Mouse (Mus musculus): ENCODE measurements around the gene Gls2. TPM values are rescaled to one million over a fixed set of nuclear protein-coding genes. Genes with fewer than 3 reads are reported as not detected.
A peak's percentile ranks its signal among the peaks of the same experiment; 100 is the strongest.

Gls2 gene
- total RNA-seq, 2 experiments from 2014 or later = 20.1 to 21.0 TPM

DNA sequence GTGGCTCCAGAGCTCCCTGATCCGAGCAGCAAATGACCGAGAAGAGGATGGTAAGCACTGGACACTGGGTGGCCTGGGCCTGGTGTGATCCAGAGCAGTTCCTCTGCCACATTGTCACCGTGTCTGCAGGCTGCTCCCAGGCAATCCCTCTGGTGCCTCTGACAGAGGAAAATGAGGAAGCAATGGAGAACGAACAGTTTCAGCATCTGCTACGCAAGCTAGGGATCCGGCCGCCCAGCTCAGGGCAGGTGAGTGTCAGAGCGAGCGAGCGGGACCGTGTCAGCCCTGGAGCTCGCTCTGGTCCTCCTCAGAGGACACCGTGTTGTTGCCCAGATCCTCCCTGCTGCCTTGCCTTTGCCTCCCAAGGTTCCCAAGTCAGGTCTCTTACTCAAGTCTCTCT, 56.3 kb downstream of the Gls2 start:
- no peak for DNase-seq (ENCODE audit: low spot score in 2 of 2)
- H3K27ac ChIP-seq = no peak overlapping the region
- H3K4me3 ChIP-seq = no peak overlapping the region
- TF ChIP-seq CTCF (conservative IDR thresholded peaks at IDR 0.05) = no peak

DNA sequence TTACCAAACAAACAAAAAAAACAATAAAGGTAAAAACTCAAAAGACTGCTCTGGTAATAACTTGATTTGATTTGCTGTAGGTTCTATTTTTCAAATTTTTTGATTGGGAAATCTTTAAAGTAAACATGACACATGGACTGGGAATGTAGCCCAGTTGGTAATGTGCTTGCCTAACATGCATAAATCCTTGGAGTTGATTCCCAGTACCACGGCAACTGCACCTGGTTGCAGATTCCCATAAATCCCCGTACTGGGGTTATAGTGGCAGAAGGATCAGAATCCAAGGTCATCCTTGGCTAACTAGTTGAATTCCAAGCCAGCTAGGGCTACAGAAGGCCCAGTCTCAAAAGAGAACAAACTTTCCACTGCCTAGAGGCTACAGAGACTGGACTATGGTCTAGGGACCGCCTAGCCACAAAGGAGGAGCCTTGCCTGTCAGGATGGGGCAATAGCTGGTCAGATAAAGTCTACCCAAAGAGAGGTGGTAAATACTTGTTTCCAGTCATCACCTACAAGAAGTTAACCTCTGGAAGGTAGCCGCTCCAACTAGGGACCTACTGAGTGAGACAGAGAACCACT, 59.5 kb downstream of the Gls2 start, which contains the start of gene Apon:
Gene Apon, plus strand, starts transcription at position 420 of the 579 bp plus-strand sequence.
- Histone ChIP-seq H3K27ac (no peak within 1 kb of the TSS), H3K4me3 (no peak within 1 kb of the TSS)
- no peak for TF ChIP-seq CTCF (conservative IDR thresholded peaks at IDR 0.05)
- DNase-seq (ENCODE audit: low spot score in 2 of 2) = no peak

DNA sequence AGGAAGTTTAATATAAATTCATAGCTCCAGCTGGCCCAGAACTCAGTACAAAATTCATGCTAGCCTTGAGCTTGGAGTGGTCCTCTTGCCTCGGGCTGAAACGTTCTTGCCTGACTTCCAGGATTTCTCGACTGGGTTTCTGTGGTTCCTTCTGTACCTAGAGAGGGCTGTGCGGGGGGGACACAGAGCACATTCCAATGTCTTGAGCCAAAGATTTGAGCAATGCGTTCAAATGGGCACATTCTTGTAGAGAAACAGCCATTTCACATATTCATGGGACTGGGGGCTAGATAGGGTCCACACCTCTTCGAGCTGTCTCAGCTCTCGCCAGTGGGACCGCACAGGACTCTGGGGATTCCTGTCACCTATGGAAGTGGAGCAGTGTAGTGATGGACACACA, 61.7 kb downstream of the Gls2 start:
- DNase-seq (ENCODE audit: low spot score in 2 of 2) = no peak
- Histone ChIP-seq H3K27ac (no peak overlapping the region), H3K4me3 (no peak overlapping the region)
- TF ChIP-seq CTCF (conservative IDR thresholded peaks at IDR 0.05) = no peak

DNA sequence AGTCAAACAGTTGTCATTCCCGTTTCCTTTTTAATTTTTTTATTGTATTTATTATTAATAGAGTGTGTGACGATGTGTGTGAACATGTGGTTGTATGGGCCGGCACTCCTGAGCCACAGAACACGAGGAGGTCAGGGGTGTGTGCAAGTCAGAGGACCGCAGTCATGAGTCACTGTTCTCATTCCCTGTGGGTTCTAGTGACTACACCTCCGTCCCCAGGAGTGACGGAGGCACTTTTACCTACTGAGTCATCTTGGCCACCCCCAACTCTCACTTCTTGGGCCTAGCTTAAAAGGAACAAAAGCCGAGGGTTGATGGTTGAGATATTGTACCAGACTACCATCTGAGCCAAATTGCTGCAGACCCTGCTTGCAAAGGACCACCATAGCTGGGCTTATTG, 62.1 kb downstream of the Gls2 start:
- Histone ChIP-seq H3K4me3 (no peak overlapping the region), H3K27ac (no peak overlapping the region)
- no peak for TF ChIP-seq CTCF (conservative IDR thresholded peaks at IDR 0.05)
- DNase-seq (ENCODE audit: low spot score in 2 of 2) = no peak

DNA sequence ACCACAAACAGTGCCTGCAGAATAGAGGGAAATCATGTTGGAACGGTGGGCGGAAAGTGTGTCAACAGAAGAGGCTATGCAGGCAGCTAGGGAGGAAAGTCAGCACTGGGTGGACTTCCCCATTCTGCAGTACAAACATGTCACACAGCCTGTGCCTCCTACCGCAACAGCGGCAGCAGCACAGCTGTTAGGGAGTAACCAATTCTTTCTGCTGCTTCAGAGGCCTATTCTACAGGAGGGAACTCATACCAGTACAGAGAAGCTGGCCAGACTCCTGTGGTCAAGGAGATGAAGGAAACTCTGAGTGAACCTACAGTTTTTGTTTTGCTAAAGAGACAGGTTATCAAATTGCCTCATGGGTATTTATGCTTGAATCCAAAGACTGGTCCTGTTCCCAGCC, 64.7 kb downstream of the Gls2 start:
- Histone ChIP-seq H3K27ac (no peak overlapping the region), H3K4me3 (no peak overlapping the region)
- no peak for DNase-seq (ENCODE audit: low spot score in 2 of 2)
- TF ChIP-seq CTCF (conservative IDR thresholded peaks at IDR 0.05) = 0 out of 2 replicates have a peak, but pooled peaks have one; percentile 11

Other genes with a start within 250 kb of the Gls2 start
- not detected for gene Hsd17b6, start 186.8 kb upstream of the Gls2 start, total RNA-seq (2021)
- gene Prim1, start 179.3 kb upstream of the Gls2 start, total RNA-seq (2021) = 1 to 10 TPM; 7.7 to 8.0 TPM
- 100 to 1,000 TPM; 333 to 336 TPM for gene Naca, start 158.9 kb upstream of the Gls2 start, total RNA-seq (2021)
- 100 to 1,000 TPM; 135 to 142 TPM for gene Ptges3, start 135.5 kb upstream of the Gls2 start, total RNA-seq (2021)
- 1,000 to 10,000 TPM; 1,635 to 1,673 TPM for gene Atp5b, start 111.2 kb upstream of the Gls2 start, total RNA-seq (2021)
- 10 to 100 TPM; 42.8 to 45.5 TPM for gene Baz2a, start 102.9 kb upstream of the Gls2 start, total RNA-seq (2021)
- 10 to 100 TPM; 12.7 to 12.8 TPM for gene Rbms2, start 14.2 kb upstream of the Gls2 start, total RNA-seq (2021)
- gene Spryd4, start 17.4 kb downstream of the Gls2 start, total RNA-seq (2021) = 10 to 100 TPM in 1 of 2 experiments, 1 to 10 TPM in 1; 9.5 to 10.4 TPM
- gene Mip, start 31.4 kb downstream of the Gls2 start, total RNA-seq (2021) = not detected
- gene Timeless, start 37.6 kb downstream of the Gls2 start, total RNA-seq (2021) = 1 to 10 TPM; 5.4 to 6.4 TPM
- not detected for gene Apon, start 59.6 kb downstream of the Gls2 start, total RNA-seq (2021)
- gene Apof, start 74.2 kb downstream of the Gls2 start, total RNA-seq (2021) = not detected
- gene Stat2, start 76.1 kb downstream of the Gls2 start, total RNA-seq (2021) = 10 to 100 TPM; 34.4 to 34.7 TPM
- gene Il23a, start 104.3 kb downstream of the Gls2 start, total RNA-seq (2021) = under 1 TPM in 1 of 2 experiments, not detected in 1; 0.27 TPM
- gene Pan2, start 108.9 kb downstream of the Gls2 start, total RNA-seq (2021) = 10 to 100 TPM; 14.7 to 16.4 TPM
- gene Cnpy2, start 128.0 kb downstream of the Gls2 start, total RNA-seq (2021) = 10 to 100 TPM; 78.8 to 83.0 TPM
- gene Cs, start 143.3 kb downstream of the Gls2 start, total RNA-seq (2021) = 100 to 1,000 TPM; 226 to 235 TPM
- 10 to 100 TPM; 48.6 to 49.2 TPM for gene Coq10a, start 174.5 kb downstream of the Gls2 start, total RNA-seq (2021)
- gene Ankrd52, start 182.7 kb downstream of the Gls2 start, total RNA-seq (2021) = 10 to 100 TPM; 50.6 to 51.6 TPM
- gene Slc39a5, start 206.8 kb downstream of the Gls2 start, total RNA-seq (2021) = under 1 TPM in 1 of 2 experiments, not detected in 1; 0.29 TPM
- 10 to 100 TPM; 88.2 to 93.0 TPM for gene Nabp2, start 217.0 kb downstream of the Gls2 start, total RNA-seq (2021)
- gene Rnf41, start 217.2 kb downstream of the Gls2 start, total RNA-seq (2021) = 10 to 100 TPM; 69.5 to 71.8 TPM

Data from layer of hippocampus, adult 2 months (tissue).